Mouse (Mus musculus) layer of hippocampus, adult 11-12 months (tissue): ENCODE measurements around the gene Sarnp.
A peak's percentile ranks its signal among the peaks of the same experiment; 100 is the strongest.
"Not testable (repeated sequence)": the region's sequence is repeated elsewhere in the genome, so short reads cannot be mapped to it uniquely, and the experiment has no call there.

Experiments
- DNase-seq: peaks from one replicate; pipeline ENCODE4 v3.0.0; 2022; ENCODE audit warnings: low spot score

Sarnp gene

GRCm38 (mm10) chr10:128821358-128822056, 4.4 kb downstream of the Sarnp start, which contains the start of gene Ormdl2:
Gene Ormdl2, minus strand, starts transcription at chr10:128821645.
- DNase-seq = peak; percentile 100

- no peak for DNase-seq
Observed at GRCm38 (mm10) chr10:128822135-128822534, 5.0 kb downstream of the Sarnp start.

- not testable (repeated sequence) for DNase-seq
Observed at GRCm38 (mm10) chr10:128823087-128823486, 6.0 kb downstream of the Sarnp start.

- no peak for DNase-seq
Observed at GRCm38 (mm10) chr10:128823821-128824220, 6.7 kb downstream of the Sarnp start.

GRCm38 (mm10) chr10:128837400-128837799, 20.3 kb downstream of the Sarnp start:
- no peak for DNase-seq

GRCm38 (mm10) chr10:128839434-128839833, 22.3 kb downstream of the Sarnp start:
- DNase-seq = no peak

- no peak for DNase-seq
Observed at GRCm38 (mm10) chr10:128840612-128841011, 23.5 kb downstream of the Sarnp start.

- no peak for DNase-seq
Observed at GRCm38 (mm10) chr10:128843260-128843659, 26.1 kb downstream of the Sarnp start.

- DNase-seq = no peak
Observed at GRCm38 (mm10) chr10:128845516-128845915, 28.4 kb downstream of the Sarnp start.

- DNase-seq = no peak
Observed at GRCm38 (mm10) chr10:128846664-128847063, 29.5 kb downstream of the Sarnp start.

GRCm38 (mm10) chr10:128848426-128848825, 31.3 kb downstream of the Sarnp start:
- DNase-seq = no peak

- no peak for DNase-seq
Observed at GRCm38 (mm10) chr10:128850339-128850738, 33.2 kb downstream of the Sarnp start.

- DNase-seq = no peak
Observed at GRCm38 (mm10) chr10:128861176-128861575, 44.0 kb downstream of the Sarnp start.

- no peak for DNase-seq
Observed at GRCm38 (mm10) chr10:128866042-128866441, 48.9 kb downstream of the Sarnp start.

GRCm38 (mm10) chr10:128866518-128866917, 49.4 kb downstream of the Sarnp start:
- no peak for DNase-seq

GRCm38 (mm10) chr10:128870341-128870740, 53.2 kb downstream of the Sarnp start:
- no peak for DNase-seq

- DNase-seq = no peak
Observed at GRCm38 (mm10) chr10:128878291-128878690, 61.2 kb downstream of the Sarnp start.

GRCm38 (mm10) chr10:128878811-128879210, 61.7 kb downstream of the Sarnp start:
- no peak for DNase-seq

- no peak for DNase-seq
Observed at GRCm38 (mm10) chr10:128882067-128882466, 64.9 kb downstream of the Sarnp start.

GRCm38 (mm10) chr10:128888941-128889827, 72.1 kb downstream of the Sarnp start:
- no peak for DNase-seq

- DNase-seq = no peak
Observed at GRCm38 (mm10) chr10:128889846-128890245, 72.7 kb downstream of the Sarnp start.

GRCm38 (mm10) chr10:128890383-128891295, 73.5 kb downstream of the Sarnp start:
- DNase-seq = no peak
